ENCODE assay signal across 31 mouse cellular contexts in the genomic region with DNA sequence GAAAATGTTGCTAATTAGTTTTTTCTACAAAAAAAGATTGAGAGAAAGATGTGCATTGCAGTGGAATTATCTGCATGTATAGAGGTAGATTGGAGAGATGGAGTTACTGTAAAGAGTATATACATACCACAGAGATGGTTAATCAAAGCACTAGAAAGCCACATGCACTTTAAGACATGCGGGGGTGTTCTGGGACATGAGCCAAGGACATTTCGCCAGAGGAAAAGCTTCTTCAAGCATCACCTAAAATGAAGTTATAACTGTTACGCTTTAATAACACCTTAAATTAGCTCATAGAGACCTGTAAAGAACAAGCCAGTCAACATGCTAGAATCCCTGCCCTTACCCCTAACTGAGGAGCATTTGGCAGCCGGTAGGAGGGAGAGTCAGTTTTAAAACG. TPM values are rescaled to one million over a fixed set of nuclear protein-coding genes. Genes with fewer than 3 reads are reported as not detected.
DNase-seq lines count a peak whose midpoint lies in the region; ATAC-seq and TF ChIP-seq lines count a peak whose summit lies in the region.
"Had no signal": no experiment of that assay in that cellular context is flagged by ENCODE, and none has a peak within 500 bp of the region (broad histone marks: within the 10 kb centered on the region; RNA-seq: fewer than 3 reads in every experiment).

No protein-coding gene starts in this region.

- no peak for TF ChIP-seq CTCF in MEL (IDR thresholded peaks at IDR 0.05 in 2 of 3, conservative IDR thresholded peaks at IDR 0.05 in 1 of 3; ENCODE audit: control insufficient read depth in 1 of 3, insufficient read depth in 1 of 3, low read depth in 2 of 3, low read length in 3 of 3, poor library complexity in 1 of 3, severe bottlenecking in 1 of 3)

- peak; percentile 17 for DNase-seq in heart, adult 11 months
- no peak for DNase-seq in heart, postnatal 14 days
- peak; percentile 57 for DNase-seq in 3T3-L1 (ENCODE audit: low read depth, low spot score)
- no peak for DNase-seq in MEL (ENCODE audit: low read depth, low spot score)
- DNase-seq in brain, adult 2 months (ENCODE audit: low read depth, low spot score): peak; percentile 59
- DNase-seq in adrenal gland, postnatal 4 days (ENCODE audit: low spot score in 2 of 2): no peak
- DNase-seq: adrenal gland, adult 8-10 months; adrenal gland, postnatal 14 days; adrenal gland, postnatal 36 days; B cell, adult 2 months; cerebellum, adult 11 months; cerebellum, adult 18-20 months; cerebellum, adult 8-10 months; cerebellum, adult 9-11 months; cerebellum, postnatal 14 days; cerebellum, postnatal 36 days; embryo, embryonic 11 days had no signal

- peaks cover 2 to 7% of the 10 kb centered on the region in 2 experiments; a peak in 2 of 4 replicates for H3K36me3 ChIP-seq in MEL (ENCODE audit: control insufficient read depth in 1 of 2, insufficient read depth in 2 of 2, low read length in 2 of 2)

- no peak overlapping the region for H3K9ac ChIP-seq in MEL (ENCODE audit: control insufficient read depth, low read depth, low read length, poor library complexity, severe bottlenecking)
- H3K9ac ChIP-seq: embryonic facial prominence, embryonic 13.5 days; embryonic facial prominence, embryonic 15.5 days; forebrain, embryonic 12.5 days had no signal

- no peak for TF ChIP-seq RAD21 in MEL (IDR thresholded peaks at IDR 0.05; ENCODE audit: low read depth, low read length)

- ATAC-seq in cerebellum, adult (ENCODE audit: insufficient number of reproducible peaks, low FRiP score, low TSS enrichment): no peak
- ATAC-seq: activated CD4-positive, CD25-positive, alpha-beta regulatory T cell, adult 4 months; CD4-positive, CD25-positive, alpha-beta regulatory T cell, adult 4 months; forebrain, embryonic 14.5 days; forebrain, embryonic 16.5 days; Patski had no signal

- H3K27ac ChIP-seq in MEL (ENCODE audit: control insufficient read depth, low read depth, low read length): no peak overlapping the region
- H3K27ac ChIP-seq: embryonic facial prominence, embryonic 13.5 days; embryonic facial prominence, embryonic 15.5 days; forebrain, embryonic 10.5 days; forebrain, embryonic 12.5 days had no signal

- TF ChIP-seq POLR2A in MEL (IDR thresholded peaks at IDR 0.05; ENCODE audit: control insufficient read depth in 1 of 2, insufficient read depth in 1 of 2, low read depth in 1 of 2, low read length in 2 of 2, poor library complexity in 1 of 2): no peak

- no peaks in the 10 kb centered on the region for H3K9me3 ChIP-seq in MEL (replicated peaks; ENCODE audit: insufficient read depth, low read length)
- H3K9me3 ChIP-seq: embryonic facial prominence, embryonic 13.5 days; embryonic facial prominence, embryonic 15.5 days; forebrain, embryonic 10.5 days; forebrain, embryonic 12.5 days; G1E had no signal

- no peaks in the 10 kb centered on the region for H3K79me2 ChIP-seq in MEL (ENCODE audit: control insufficient read depth, insufficient read depth, low read length, poor library complexity)

- no peaks in the 10 kb centered on the region for H3K27me3 ChIP-seq in MEL (ENCODE audit: control insufficient read depth in 1 of 2, insufficient read depth in 2 of 2, low read length in 2 of 2)
- H3K27me3 ChIP-seq: CH12.LX; embryonic facial prominence, embryonic 13.5 days; embryonic facial prominence, embryonic 15.5 days; forebrain, embryonic 12.5 days; Patski had no signal

- peaks cover 2 to 3% of the 10 kb centered on the region in 2 experiments; a peak in 2 of 4 replicates for H3K4me1 ChIP-seq in MEL (ENCODE audit: control insufficient read depth in 1 of 2, insufficient read depth in 2 of 2, low read length in 2 of 2)

- no peak for TF ChIP-seq EP300 in MEL (IDR thresholded peaks at IDR 0.05; ENCODE audit: low read depth in 1 of 2, low read length in 2 of 2)

- intact Hi-C loops in heart, postnatal 14 days (cut with DNase I): no loop called here

- no peak overlapping the region for H3K4me3 ChIP-seq in MEL (ENCODE audit: control insufficient read depth in 1 of 2, insufficient read depth in 1 of 2, low read depth in 2 of 2, low read length in 2 of 2)
- H3K4me3 ChIP-seq: embryonic facial prominence, embryonic 13.5 days; embryonic facial prominence, embryonic 15.5 days; erythroblast, embryonic 14.5 days; forebrain, embryonic 10.5 days; forebrain, embryonic 12.5 days had no signal

TF ChIP-seq in MEL, 35 proteins besides CTCF, POLR2A, EP300 and RAD21:
- no peak for TF ChIP-seq ZNF384 (IDR thresholded peaks at IDR 0.05; ENCODE audit: low read depth, low read length)
- TF ChIP-seq NELFE (IDR thresholded peaks at IDR 0.05; ENCODE audit: low read depth, low read length): no peak
- peak; percentile 46; the same call in 1 of the 2 replicates for TF ChIP-seq RCOR1 (IDR thresholded peaks at IDR 0.05; ENCODE audit: low read depth, low read length)

RNA-seq across cellular contexts. Expression of a gene that starts 5.7 kb away (rescaled TPM):
- 10 to 100 TPM; 23.6 to 23.7 TPM for total RNA-seq in heart, postnatal 14 days (2021)
- total RNA-seq in MEL (2012; rRNA removed): 0.98 and 1.8 TPM in 2 replicates
- 1 to 10 TPM in 1 of 2 experiments, not detected in 1; 1.1 TPM for polyA plus RNA-seq in MEL (2012; ENCODE audit: insufficient read depth in 1 of 2, insufficient read length in 2 of 2, low read depth in 1 of 2, low replicate concordance in 2 of 2, missing spikeins in 1 of 2)
- total RNA-seq in adrenal gland, postnatal 4 days (2021): 10 to 100 TPM; 38.5 to 43.3 TPM

RNA-seq across cellular contexts. Expression of a gene that starts 7.9 kb away (rescaled TPM):
- 10 to 100 TPM; 19.2 to 19.7 TPM for total RNA-seq in heart, postnatal 14 days (2021)
- 15.1 and 20.5 TPM in 2 replicates for total RNA-seq in MEL (2012; rRNA removed)
- polyA plus RNA-seq in MEL (2012; ENCODE audit: insufficient read depth in 1 of 2, insufficient read length in 2 of 2, low read depth in 1 of 2, low replicate concordance in 2 of 2, missing spikeins in 1 of 2): 10 to 100 TPM in 1 of 2 experiments, not detected in 1; 23.4 TPM
- 10 to 100 TPM; 35.9 to 37.7 TPM for total RNA-seq in adrenal gland, postnatal 4 days (2021)

RNA-seq across cellular contexts. Expression of a gene that starts 18.9 kb away (rescaled TPM):
- under 1 TPM in 1 of 2 experiments, not detected in 1; 0.27 TPM for total RNA-seq in heart, postnatal 14 days (2021)
- total RNA-seq in MEL (2012; rRNA removed): not detected in 2 replicates
- polyA plus RNA-seq in MEL (2012; ENCODE audit: insufficient read depth in 1 of 2, insufficient read length in 2 of 2, low read depth in 1 of 2, low replicate concordance in 2 of 2, missing spikeins in 1 of 2): under 1 TPM in 1 of 2 experiments, not detected in 1; 0.07 TPM
- 1 to 10 TPM in 1 of 2 experiments, under 1 TPM in 1; 0.64 to 1.7 TPM for total RNA-seq in adrenal gland, postnatal 4 days (2021)
- total RNA-seq: adrenal gland, adult 8-10 months; adrenal gland, postnatal 14 days; CH12.LX; common myeloid progenitor, adult 5-6 weeks had no signal
- polyA plus RNA-seq: activated CD4-positive, CD25-positive, alpha-beta regulatory T cell, adult 4 months; CD4-positive, CD25-positive, alpha-beta regulatory T cell, adult 4 months; erythroblast, embryonic 14.5 days; G1E had no signal

RNA-seq across cellular contexts. Expression of a gene that starts 19.4 kb away (rescaled TPM):
- 10 to 100 TPM; 16.0 to 16.9 TPM for total RNA-seq in heart, postnatal 14 days (2021)
- 15.7 and 18.8 TPM in 2 replicates for total RNA-seq in MEL (2012; rRNA removed)
- 10 to 100 TPM in 1 of 2 experiments, not detected in 1; 21.5 TPM for polyA plus RNA-seq in MEL (2012; ENCODE audit: insufficient read depth in 1 of 2, insufficient read length in 2 of 2, low read depth in 1 of 2, low replicate concordance in 2 of 2, missing spikeins in 1 of 2)
- 10 to 100 TPM; 41.3 to 43.8 TPM for total RNA-seq in adrenal gland, postnatal 4 days (2021)

Comparison
In these comparisons a context has a peak if more than half of its experiments do, and no peak if none do; other contexts are left out.
1. DNase-seq: peak in heart, adult 11 months (single experiment), 3T3-L1 (single experiment) and brain, adult 2 months (single experiment); none in heart, postnatal 14 days (0 of 2), MEL (single experiment) and adrenal gland, postnatal 4 days (0 of 2).